Mouse (Mus musculus): ENCODE data around the gene Heph.
"Not testable (repeated sequence)": the region's sequence is repeated elsewhere in the genome, so short reads cannot be mapped to it uniquely, and the experiment has no call there.

Gene Heph

DNA sequence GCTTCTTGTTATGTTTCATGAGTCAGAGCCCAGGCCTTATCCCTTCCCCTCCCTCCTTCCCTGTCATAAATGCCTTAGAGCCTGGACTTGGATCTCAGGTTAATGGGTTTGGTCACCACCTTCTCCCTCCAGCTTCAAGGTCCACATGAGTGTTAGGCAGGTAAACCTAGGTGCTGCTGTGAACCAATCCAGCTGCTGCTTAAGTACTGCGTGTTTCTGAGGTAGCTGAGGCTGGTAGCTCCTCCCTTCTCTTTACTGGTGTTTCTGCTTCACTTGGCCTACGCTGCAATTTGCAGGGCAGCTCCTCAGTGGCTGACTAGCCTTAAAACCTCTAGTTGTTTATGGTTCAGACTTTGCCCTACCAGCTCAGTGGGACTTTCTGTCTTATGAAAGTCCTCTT, at the start of gene Heph:
Gene Heph (plus strand): TSS at position 211 of the 400 bp plus-strand sequence.
- no peak for DNase-seq (ENCODE audit: inconsistent ontology term)

DNA sequence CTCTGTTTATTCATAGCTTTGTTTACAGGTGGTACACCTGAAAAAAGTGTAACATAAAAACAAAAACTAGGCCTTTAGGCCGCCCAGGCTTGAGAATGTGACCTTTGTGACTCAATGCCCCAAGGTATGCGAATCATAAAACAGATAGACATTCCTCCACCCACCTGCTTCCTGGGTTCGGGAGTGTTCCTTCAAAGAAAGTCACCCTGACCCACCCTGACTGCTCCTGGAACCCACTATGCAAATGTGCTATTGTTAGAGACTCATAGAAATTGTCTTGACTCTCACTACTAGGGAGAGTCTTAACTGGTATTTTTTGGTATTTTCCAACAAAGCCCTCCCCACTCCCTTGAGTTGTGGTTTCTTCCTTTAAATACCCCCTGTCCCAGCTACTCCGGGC, 39.8 kb upstream of the Heph start:
- DNase-seq (ENCODE audit: inconsistent ontology term), result not testable (repeated sequence)

DNA sequence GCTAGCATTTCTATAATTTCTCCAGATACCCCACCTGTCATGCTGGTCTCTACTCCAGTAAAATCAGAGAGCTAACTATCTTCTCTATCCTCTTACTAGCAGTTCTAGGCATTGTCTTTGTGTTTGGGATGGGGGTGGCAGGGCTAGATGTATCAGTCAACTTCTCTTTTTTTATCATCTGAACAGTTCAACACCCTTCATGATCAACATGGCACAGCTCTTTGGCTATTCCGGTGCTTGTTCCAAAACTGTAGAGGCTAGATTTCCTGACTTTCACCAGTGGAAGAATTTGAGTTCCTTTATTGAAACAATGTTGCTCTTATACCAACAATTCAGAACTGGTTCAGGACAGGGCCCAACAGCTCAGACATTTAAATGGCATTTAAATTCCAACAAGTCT, 38.2 kb upstream of the Heph start:
- no peak for DNase-seq (ENCODE audit: inconsistent ontology term)

DNA sequence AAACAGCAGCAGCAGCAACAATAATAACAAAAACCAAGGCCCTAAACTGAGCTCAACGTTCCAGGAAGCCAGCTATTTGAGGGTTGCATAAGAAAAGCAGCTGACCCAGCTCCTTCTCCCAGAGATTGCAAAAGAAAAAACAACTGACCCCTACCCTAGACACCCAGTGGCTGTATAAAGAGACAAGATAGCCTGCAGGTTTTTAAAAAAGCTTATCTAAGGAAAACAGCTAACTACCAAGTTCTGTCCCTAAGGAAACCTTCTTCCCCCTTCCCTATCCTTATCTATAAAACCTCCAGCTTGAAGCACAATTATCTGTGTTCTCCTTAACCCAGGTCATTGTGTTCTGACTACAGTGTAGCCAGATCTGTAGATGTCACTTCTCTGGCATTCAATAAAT, 37.4 kb upstream of the Heph start:
- no peak for DNase-seq (ENCODE audit: inconsistent ontology term)

DNA sequence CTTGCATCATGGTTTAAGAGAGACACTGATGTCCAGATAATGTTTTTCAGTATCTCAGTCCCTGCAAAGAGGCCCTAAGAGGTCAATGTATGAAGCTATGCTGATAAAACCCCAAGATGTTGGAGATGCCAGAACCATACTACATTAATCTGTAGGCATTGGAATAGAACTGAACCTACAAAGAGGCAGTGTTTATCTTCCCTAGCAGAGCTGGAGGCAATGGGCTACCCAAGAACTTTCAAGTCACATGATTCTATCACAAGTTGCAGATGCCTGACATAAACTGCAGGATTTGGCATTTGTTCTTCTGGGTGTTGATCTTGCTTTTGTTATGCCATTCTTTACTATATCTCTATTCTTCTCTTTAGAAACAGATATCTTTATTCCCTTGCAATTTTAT, 35.8 kb upstream of the Heph start:
- no peak for DNase-seq (ENCODE audit: inconsistent ontology term)

DNA sequence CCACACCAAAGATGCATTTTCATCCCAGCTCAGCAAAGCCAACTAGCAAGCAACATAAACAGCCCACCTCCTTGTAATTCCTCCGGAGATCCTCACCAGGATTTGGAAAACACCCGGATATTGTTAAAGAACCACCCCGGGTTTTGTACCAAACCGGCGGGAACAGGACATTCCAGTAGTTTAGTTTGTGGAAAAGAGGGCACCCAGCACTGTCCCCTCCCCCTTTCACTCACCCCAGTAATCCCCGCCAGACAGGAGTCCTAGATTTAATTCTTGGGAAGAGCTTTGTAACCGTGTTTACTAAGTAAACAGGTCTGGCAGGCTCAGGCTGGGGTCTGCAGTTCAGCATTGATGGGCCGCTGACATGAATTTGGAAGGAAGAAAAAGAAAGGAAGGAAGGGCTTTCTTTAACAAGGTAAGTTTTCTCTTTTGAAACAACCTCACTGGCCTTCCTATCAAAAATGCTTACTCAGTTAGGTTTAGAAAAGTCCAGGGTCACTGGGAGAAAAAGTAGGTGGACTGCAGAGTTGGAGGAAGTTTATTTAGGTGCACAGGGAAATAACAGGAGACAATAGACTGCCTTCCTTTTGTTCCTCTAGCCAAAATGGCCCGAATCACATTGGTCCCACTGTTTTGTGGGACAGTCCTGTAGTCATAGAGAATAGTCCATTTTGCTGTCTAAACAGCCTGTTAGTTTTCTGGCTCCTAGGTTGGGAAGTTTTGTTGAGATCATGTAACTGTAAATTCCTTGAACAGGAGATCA, 1.2 kb downstream of the Heph start, which contains the start of gene Hsf3:
Gene Hsf3 (minus strand): TSS at position 94 of the 763 bp plus-strand sequence.
- DNase-seq (ENCODE audit: inconsistent ontology term), result peak; percentile 37

DNA sequence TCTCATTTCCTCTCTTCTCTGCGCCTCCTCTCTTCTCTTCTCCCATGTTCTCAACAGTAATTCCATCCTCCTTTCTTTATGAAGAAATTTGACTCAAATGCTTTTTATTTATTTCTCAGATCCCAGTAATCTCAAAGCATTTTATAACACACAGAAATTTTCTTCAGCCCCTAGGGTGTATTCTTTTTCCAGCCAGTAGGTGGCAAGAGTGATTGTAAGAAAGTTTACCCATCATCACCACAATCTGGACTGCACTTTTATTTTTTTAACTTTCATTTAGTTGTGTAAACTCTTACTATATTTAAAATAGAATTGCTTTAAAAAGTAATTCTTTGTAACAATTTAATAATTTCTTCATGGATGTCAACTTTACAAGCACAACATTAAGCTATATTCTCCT, 46.4 kb downstream of the Heph start:
- peak; percentile 9 for DNase-seq (ENCODE audit: inconsistent ontology term)

Data from Muller cell, postnatal 12 days (primary cell).